Mouse (Mus musculus): Measurements from ENCODE around the gene Neu3. TPM values are rescaled to one million over a fixed set of nuclear protein-coding genes. Genes with fewer than 3 reads are reported as not detected.
"Not testable (repeated sequence)": the region's sequence is repeated elsewhere in the genome, so short reads cannot be mapped to it uniquely, and the experiment has no call there.

Neu3 gene
- total RNA-seq, 1 experiment from 2014 or later, result 2.7 TPM

DNA sequence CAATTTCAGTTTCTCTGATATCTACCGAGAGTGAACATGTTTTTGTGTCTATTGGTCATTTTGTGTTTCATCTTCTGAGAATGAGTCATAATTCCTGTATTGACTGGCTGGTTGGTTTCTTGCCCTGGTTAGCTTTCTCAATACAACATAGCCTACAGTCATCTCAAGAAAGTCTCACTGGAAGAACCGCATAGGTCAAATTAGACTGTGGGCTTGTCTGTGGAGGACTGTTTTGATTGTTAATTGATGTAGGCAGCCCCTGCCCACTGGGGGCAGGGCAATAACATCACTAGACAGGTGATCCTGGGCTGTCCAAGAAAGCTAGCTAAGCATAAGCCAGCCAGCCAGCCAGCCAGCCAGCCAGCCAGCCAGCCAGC lies 5.6 kb upstream of the Neu3 start:
- no peak for DNase-seq

- DNase-seq, result no peak
These were observed 5.1 kb upstream of the Neu3 start for GRCm38 (mm10) chr7:99833115-99833845.

- no peak for DNase-seq
These were observed 2.1 kb downstream of the Neu3 start for GRCm38 (mm10) chr7:99826096-99826495.

- DNase-seq, result no peak
These were observed 2.7 kb downstream of the Neu3 start for GRCm38 (mm10) chr7:99825511-99825910.

GRCm38 (mm10) chr7:99824649-99825483 lies 3.4 kb downstream of the Neu3 start:
- no peak for DNase-seq

DNA sequence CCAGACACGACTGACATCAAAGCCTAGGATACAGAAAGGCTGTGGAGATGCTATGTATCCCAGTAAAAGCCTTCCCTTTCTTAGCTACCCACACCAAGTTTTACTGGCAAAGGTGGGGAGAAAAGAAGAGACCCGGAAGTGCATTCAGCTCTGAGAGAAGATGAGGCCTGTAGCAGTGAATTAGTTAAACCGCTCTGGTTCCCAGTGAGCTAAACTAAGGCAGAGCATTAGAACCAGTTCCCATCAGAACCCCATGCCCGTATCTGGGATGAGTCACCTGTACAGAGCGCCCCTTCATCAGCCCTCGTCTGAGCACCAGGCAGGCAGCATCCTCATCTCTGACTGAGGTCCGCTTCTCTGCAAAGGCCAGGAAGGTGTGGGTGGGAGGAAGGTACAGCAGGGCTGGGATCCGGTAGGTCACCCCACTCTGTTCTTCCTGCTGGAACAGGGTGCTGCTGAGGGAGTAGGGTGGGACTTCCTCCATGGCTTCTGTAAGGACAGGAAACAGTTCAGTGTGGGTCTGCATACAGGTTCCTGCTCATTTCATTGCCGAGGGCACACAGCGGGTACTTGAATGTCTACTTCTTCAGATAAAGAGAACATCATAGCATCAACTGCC lies 5.1 kb downstream of the Neu3 start:
- DNase-seq, result no peak

- DNase-seq, result no peak
These were observed 5.8 kb downstream of the Neu3 start for GRCm38 (mm10) chr7:99822426-99822825.

DNA sequence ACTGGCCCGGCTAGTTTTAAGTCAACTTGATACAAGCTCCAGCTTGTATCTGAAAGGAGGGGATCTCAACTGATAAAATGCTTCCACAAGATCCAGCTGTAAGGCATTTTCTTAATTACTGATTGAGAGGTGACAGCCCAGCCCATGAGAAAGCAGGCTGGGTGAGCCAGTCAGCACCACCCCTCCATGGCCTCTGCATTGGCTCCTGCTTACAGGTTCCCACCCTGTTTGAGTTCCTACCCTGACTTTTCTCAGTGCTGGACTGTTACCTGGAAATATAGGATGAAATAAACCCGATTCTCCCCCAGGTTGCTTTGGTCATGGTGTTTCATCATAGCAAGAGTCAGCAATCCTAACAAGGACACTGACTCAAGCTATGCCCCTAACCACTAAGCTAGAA lies 6.3 kb downstream of the Neu3 start:
- no peak for DNase-seq

GRCm38 (mm10) chr7:99818181-99818725 lies 10.0 kb downstream of the Neu3 start:
- DNase-seq, result not testable (repeated sequence)

DNA sequence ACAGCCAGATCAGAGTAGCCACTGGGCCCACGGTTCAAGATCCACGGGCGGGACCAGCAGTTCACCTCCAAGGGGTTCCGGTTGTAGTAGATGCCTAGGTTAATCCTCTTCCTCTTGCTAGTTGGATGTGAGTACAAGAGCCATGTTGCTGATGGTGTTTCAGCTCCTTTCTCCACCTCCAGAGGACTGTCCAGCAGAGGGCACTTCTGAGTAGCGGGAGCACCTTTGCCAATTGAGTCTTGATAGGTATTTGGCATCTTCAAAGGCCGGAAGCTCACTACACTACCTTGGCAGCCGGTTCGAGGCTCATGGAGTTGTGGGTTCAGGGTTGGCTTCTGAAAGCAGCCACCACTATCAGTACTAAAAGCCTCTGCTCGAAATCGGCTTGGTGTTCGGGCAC lies 14.8 kb downstream of the Neu3 start:
- peak; percentile 44 for DNase-seq

DNA sequence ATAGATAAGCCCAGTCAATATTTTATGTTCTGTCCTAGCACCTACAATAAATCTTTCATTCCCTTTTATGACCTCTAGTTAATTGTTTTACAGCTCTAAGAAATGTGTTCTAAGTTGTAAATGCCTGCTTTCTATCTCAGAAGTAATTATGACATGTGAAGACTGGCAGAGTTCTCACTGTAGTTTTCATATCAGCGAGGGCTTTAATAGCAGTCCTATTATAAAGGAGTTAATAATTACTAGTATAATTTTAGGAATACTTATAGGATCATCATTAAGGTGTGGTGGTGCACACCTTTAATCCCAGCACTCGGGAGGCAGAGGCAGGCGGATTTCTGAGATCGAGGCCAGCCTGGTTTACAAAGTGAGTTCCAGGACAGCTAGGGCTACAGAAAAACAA lies 16.6 kb downstream of the Neu3 start:
- no peak for DNase-seq

GRCm38 (mm10) chr7:99810814-99811213 lies 17.4 kb downstream of the Neu3 start:
- no peak for DNase-seq

DNA sequence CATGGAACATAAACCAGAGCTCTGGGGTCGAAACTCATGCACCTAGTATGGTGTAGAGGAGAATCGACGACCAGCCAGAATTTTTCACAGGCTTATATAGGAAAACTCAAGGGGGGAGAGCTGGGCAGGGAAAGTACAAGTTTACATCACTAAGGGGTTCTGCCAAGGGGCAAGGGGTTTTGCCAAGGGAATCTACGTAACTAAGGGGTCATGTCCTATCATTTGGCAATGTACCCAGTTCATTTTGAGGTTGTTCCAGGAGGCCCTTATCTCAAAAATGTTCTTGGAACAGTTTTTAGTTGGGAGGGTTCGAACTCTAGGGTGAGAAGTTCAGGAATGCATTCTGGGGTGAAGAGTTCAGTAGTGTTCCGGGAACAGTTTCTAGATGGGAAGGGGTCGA lies 21.2 kb downstream of the Neu3 start:
- DNase-seq, result not testable (repeated sequence)

DNA sequence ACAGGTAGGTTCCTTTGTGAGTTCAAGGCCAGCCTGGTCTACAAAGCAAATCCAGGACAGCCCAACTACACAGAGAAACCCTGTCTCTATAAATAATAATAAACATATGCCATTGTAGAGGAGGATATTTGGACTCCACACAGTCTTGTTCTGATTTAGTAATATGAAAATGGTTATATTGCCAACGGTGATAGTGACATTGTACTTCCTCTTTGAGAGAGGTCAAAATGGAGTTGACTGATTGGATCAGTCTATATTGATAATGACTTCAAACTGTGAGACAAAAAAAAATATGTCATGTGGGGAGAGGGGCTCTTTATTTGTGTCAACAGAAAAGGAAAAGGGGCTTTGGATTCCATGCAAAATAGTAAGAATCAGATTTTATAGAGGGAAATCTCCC lies 22.9 kb downstream of the Neu3 start:
- DNase-seq, result no peak

GRCm38 (mm10) chr7:99804033-99804432 lies 24.2 kb downstream of the Neu3 start:
- DNase-seq, result not testable (repeated sequence)

- DNase-seq, result no peak
These were observed 24.7 kb downstream of the Neu3 start for GRCm38 (mm10) chr7:99803535-99803934.

DNA sequence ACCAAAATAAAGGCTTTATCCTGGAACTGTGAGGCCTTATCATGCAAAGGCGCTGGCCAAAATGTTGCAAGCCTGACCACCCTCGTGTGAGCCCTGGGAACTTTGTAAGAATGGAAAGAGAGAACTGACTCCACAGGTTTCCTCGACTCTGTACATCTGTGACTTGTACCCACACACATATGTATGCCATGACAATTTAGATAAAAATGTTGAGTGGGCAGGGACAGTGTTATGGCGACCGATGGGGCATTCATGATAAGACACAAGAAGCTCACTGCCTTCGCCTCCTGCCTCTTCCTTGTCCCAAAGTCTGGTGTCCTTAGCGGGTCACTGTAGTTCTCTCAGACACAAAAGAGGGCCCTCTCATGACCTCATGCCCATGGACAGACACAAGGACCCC lies 29.1 kb downstream of the Neu3 start:
- no peak for DNase-seq

DNA sequence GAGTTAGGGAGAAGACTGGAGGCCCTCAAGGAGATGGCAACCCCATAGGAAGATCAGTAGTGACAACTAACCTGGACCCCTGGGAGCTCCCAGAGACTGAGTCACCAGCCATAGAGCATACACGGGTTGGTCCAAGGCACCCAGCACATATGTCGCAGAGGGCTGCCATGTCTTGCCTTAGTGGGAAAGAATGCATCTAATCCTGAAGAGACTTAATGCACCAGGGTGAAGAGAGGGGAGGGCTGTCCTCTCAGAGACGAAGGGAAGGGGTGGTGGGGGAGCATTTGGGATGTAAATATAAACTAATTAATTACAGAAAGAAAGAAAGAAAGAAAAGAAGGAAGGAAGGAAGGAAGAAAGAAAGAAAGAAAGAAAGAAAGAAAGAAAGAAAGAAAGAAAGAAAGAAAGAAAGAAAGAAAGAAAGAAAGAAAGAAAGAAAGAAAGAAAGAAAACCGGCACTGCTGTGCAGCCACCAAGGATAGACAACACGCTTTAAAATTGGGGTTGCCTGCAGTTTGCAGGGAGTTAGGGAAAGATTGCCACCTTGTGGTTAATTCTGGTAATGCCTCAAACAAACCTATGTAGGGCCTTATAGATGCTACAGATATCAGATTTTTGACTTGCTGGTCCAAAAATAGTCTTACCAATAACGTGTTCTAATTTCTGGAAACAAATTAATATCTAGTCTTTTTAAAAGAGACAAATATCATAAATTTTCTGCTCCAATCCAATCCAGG lies 30.1 kb downstream of the Neu3 start:
- no peak for DNase-seq

GRCm38 (mm10) chr7:99797261-99797660 lies 31.0 kb downstream of the Neu3 start:
- no peak for DNase-seq

DNA sequence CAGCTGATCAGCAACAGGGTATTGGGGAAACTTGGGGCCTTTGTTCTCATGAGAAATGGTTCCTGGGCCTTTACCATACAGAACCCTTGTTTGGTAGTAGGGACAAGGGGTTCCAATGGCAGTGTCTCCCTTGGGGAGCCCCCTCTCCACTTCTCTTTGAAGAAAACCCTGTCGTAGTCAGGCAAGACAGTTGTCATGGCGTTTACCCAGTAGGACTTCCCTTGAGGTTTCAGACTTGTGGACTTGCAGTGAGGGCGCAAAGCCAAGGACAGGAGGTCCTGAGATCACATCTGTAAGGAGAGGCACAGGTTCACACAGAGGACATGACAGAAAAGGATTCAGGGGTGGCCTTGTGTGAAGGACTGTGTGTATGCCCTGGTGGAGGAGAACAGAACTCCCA lies 31.7 kb downstream of the Neu3 start:
- DNase-seq, result no peak

DNA sequence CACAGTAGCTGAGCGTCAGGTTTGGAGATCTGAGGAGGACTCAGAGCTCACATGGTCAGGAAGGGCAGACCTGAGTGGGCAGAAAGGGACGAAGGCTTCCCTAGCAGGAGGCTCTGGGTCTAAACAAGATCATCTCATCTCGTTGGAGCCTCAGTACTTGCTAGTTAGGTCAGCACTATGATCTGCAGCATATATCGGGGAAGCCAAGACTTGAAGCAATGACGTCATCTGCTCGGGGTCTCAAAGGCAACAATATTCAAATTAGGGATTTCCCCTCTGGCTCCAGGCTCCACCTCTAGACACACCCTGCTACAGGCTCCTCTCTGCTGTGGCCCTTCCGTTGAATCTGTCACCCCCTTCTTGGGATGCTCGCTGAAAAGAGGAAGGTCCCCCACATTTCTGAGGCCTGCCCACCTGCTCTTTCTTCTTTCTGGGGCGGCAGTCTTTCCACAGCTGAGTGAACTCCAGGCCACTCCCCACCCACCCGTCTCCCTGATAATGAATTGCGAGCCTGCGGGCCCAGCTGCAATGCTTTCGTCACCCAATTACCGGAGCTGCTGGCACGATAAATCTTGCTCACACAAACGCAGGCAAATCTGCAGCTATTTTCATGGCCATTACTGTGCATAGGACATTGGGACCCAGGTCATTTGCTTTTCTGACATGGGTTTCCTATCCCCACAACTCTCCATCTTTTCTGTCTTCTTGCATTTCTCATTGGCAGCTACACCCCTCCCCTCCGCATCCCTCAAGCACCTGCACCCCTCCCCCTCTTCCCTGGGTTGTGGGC lies 32.8 kb downstream of the Neu3 start:
- no peak for DNase-seq

Data from adrenal gland, postnatal 25 days (tissue).